Mouse (Mus musculus) heart, adult 2 months (tissue): ENCODE data around the gene Pik3r2.

Source experiments
- CTCF ChIP-seq: fragments of 200-600 bp; IDR thresholded peaks from 2 replicates; pipeline ENCODE4 v1.8.1; 2022; ENCODE audit warnings: antibody characterized with exemption, mild to moderate bottlenecking, moderate library complexity
- EP300 ChIP-seq: fragments of 200-500 bp; IDR thresholded peaks from 2 replicates; pipeline ENCODE4 v1.6.1; 2011; ENCODE audit warnings: low read depth, low read length, control low read depth; ENCODE audit not compliant: insufficient read depth
- POLR2A ChIP-seq: fragments of 200-500 bp; IDR thresholded peaks from 2 replicates; pipeline ENCODE4 v1.6.1; 2011; ENCODE audit warnings: mild to moderate bottlenecking, low read depth, low read length, control low read depth; ENCODE audit not compliant: insufficient read depth

DNA sequence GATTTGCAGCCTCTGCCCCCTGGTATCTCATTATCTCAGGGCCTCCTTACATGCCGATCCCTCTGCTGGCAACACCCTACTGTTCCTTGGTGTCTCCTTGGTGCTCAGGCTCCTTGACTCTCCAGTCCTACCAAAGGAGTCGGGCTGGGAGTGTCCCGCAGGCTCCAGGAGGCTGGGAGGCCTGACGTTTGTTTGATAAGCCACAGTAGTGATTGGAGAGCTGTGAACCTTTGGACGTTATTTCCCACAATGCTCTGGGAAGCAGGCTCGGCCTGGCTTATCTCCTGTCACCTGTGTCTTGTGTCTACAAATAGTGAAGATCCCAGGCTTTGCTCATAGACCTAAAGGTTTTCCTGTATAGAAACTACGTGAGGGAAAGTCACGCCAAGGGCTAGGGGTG lies 12.5 kb downstream of the Pik3r2 start:
- TF ChIP-seq POLR2A (no peak), EP300 (no peak), CTCF (no peak)
